Mouse (Mus musculus): ENCODE measurements around the gene Crybb1. TPM values are rescaled to one million over a fixed set of nuclear protein-coding genes. Genes with fewer than 3 reads are reported as not detected.

The Crybb1 gene
- polyA plus RNA-seq, 1 experiment from 2014 or later: not detected

GRCm38 (mm10) chr5:112291866-112292265 is 36.3 kb downstream of the Crybb1 start:
- no peak for TF ChIP-seq CTCF (IDR thresholded peaks at IDR 0.05)
- ChIA-PET POLR2A (interaction anchor here (1.3 to 1.5 kb wide), 2 partner anchors 12 to 14 kb away, joined by 3 to 6 read pairs; no protein-coding TSS in a partner anchor), CTCF (no interaction called here)
- DNase-seq (ENCODE audit: low read depth, low spot score) (no peak), ATAC-seq (peak; percentile 58)
- H3K27me3 ChIP-seq: no peaks in the 10 kb centered on the region
- in situ Hi-C loops (cut with MboI; ENCODE audit: low pct_unique_long_range_greater_than_20kb): loop anchor here (25.0 kb wide), 1 partner anchor 1595 kb away; no protein-coding TSS in a partner anchor

DNA sequence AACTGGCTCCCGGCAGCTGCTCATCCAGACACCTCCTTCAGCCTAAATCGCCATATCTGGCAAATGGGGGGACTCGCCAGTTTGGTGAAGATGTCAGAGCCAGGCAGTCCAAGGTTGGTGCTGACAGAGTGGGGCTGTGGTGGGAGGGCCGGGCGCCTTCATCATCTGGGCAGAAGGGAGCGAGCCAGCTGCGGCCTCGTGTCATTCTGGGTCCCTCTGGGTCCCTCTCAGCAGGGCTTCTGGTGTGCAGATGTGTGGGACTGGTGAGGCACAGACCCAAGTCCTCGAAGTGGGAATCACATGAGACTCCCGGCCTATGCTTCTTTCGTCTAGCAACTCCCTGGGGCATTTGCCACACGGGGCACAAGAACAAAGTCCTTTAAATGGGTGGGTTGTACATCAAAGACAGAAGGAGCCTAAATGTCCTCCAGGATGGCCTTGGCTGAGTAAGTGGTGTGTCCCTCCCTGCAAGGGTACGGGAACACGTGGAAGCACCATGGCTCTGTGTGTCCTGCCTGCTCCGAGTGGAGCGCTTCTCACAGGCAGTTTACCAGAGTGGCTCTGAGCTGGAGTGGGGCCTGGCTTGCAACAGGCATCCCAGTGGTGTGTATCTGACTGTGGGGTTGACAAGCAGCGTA is 36.8 kb downstream of the Crybb1 start:
- no peak for TF ChIP-seq CTCF (IDR thresholded peaks at IDR 0.05)
- DNase-seq (ENCODE audit: low read depth, low spot score): no peak
- ChIA-PET POLR2A (interaction anchor here (1.5 kb wide), 1 partner anchor 14 kb away, joined by 6 read pairs; no protein-coding TSS in a partner anchor), CTCF (no interaction called here)
- in situ Hi-C loops (cut with MboI; ENCODE audit: low pct_unique_long_range_greater_than_20kb): loop anchor here (25.0 kb wide), 1 partner anchor 1595 kb away; no protein-coding TSS in a partner anchor
- no peaks in the 10 kb centered on the region for H3K27me3 ChIP-seq
- ATAC-seq: no peak

- no peaks in the 10 kb centered on the region for H3K27me3 ChIP-seq
Measured at GRCm38 (mm10) chr5:112293800-112294199, 38.2 kb downstream of the Crybb1 start.

DNA sequence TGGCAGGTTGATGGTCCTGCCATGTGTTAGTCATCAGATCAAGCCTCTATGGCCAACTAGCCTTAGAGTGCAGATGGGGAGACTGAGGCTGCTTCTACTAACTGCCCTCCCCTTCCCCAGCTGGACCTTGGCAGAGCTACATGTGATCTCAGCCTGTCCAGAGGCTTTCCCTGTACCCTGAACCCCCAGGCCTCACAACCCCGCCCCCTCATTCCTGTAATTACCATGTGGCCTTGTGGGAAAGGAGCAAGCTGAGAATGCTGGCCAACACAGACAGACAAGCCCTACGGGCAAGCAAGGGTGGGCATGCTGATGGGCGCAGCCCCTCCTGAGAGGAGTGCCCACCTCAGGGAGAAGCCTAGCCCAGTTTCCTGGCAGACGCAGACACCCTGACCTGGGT is 39.1 kb downstream of the Crybb1 start:
- ChIA-PET CTCF (interaction anchor here (0.6 to 1.5 kb wide), 2 partner anchors 54 to 1436 kb away, joined by 3 to 4 read pairs; no protein-coding TSS in a partner anchor), POLR2A (interaction anchor here (1.0 kb wide), 1 partner anchor 10 kb away, joined by 3 read pairs; no protein-coding TSS in a partner anchor)
- no peak for DNase-seq (ENCODE audit: low read depth, low spot score)
- no peak for TF ChIP-seq CTCF (IDR thresholded peaks at IDR 0.05)
- ATAC-seq: no peak
- in situ Hi-C loops (cut with MboI; ENCODE audit: low pct_unique_long_range_greater_than_20kb): loop anchor here (25.0 kb wide), 1 partner anchor 1593 kb away; no protein-coding TSS in a partner anchor
- H3K27me3 ChIP-seq: no peaks in the 10 kb centered on the region

More at GRCm38 (mm10) chr5:112293800-112294199, 38.2 kb downstream of the Crybb1 start:
- no peak for DNase-seq (ENCODE audit: low read depth, low spot score)
- ATAC-seq: no peak
- ChIA-PET POLR2A (no interaction called here), CTCF (no interaction called here)
- no peak for TF ChIP-seq CTCF (IDR thresholded peaks at IDR 0.05)
- in situ Hi-C loops (cut with MboI; ENCODE audit: low pct_unique_long_range_greater_than_20kb): loop anchor here (25.0 kb wide), 1 partner anchor 1594 kb away; no protein-coding TSS in a partner anchor

- H3K27me3 ChIP-seq: no peaks in the 10 kb centered on the region
- TF ChIP-seq CTCF (IDR thresholded peaks at IDR 0.05): no peak
- in situ Hi-C loops (cut with MboI; ENCODE audit: low pct_unique_long_range_greater_than_20kb): loop anchor here (25.0 kb wide), 1 partner anchor 1592 kb away; no protein-coding TSS in a partner anchor
- DNase-seq (ENCODE audit: low read depth, low spot score): no peak
- ATAC-seq: peak; percentile 45
- POLR2A ChIA-PET: interaction anchor here (1.0 kb wide), 1 partner anchor 11 kb away, joined by 3 read pairs; no protein-coding TSS in a partner anchor
- CTCF ChIA-PET: interaction anchor here (1.5 kb wide), 1 partner anchor 54 kb away, joined by 4 read pairs; no protein-coding TSS in a partner anchor
Measured at GRCm38 (mm10) chr5:112295162-112295561, 39.5 kb downstream of the Crybb1 start.

DNA sequence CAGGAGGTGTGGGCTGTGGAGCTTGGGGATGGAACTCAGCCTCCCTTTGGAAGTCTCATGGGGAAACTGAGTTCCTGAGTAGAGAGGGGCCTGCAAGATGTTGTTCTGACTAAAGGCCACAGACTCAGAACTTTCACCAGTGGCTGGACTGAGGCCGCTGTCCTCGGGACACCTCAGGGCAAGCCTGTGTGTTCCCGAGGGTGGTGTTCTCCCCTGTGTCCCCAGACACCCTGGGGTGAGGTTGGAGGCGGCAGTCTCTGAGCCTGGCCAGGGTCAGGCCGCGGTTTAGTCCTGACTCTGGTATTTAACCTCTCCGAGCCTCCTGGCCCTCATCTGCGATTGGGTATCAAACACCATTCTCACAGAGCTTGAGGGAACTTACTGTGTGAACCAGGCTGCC is 39.9 kb downstream of the Crybb1 start:
- ChIA-PET CTCF (interaction anchor here (1.1 to 1.5 kb wide), 2 partner anchors 22 to 55 kb away, joined by 3 to 4 read pairs; no protein-coding TSS in a partner anchor), POLR2A (no interaction called here)
- DNase-seq (ENCODE audit: low read depth, low spot score) (no peak), ATAC-seq (no peak)
- in situ Hi-C loops (cut with MboI; ENCODE audit: low pct_unique_long_range_greater_than_20kb): loop anchor here (25.0 kb wide), 1 partner anchor 1592 kb away; no protein-coding TSS in a partner anchor
- no peaks in the 10 kb centered on the region for H3K27me3 ChIP-seq
- no peak for TF ChIP-seq CTCF (IDR thresholded peaks at IDR 0.05)

- DNase-seq (ENCODE audit: low read depth, low spot score) (no peak), ATAC-seq (no peak)
- POLR2A ChIA-PET: no interaction called here
- CTCF ChIA-PET: interaction anchor here (1.1 to 1.5 kb wide), 2 partner anchors 21 to 56 kb away, joined by 3 to 4 read pairs; no protein-coding TSS in a partner anchor
- in situ Hi-C loops (cut with MboI; ENCODE audit: low pct_unique_long_range_greater_than_20kb): loop anchor here (25.0 kb wide), 1 partner anchor 1591 kb away; no protein-coding TSS in a partner anchor
- H3K27me3 ChIP-seq: no peaks in the 10 kb centered on the region
- TF ChIP-seq CTCF (IDR thresholded peaks at IDR 0.05): no peak
Measured at GRCm38 (mm10) chr5:112296404-112297181, 41.0 kb downstream of the Crybb1 start.

- no peak for DNase-seq (ENCODE audit: low read depth, low spot score)
- CTCF ChIA-PET: no interaction called here
- POLR2A ChIA-PET: interaction anchor here (0.6 kb wide), 1 partner anchor 18 kb away, joined by 3 read pairs; no protein-coding TSS in a partner anchor
- in situ Hi-C loops (cut with MboI; ENCODE audit: low pct_unique_long_range_greater_than_20kb): loop anchor here (25.0 kb wide), 1 partner anchor 1590 kb away; no protein-coding TSS in a partner anchor
- no peaks in the 10 kb centered on the region for H3K27me3 ChIP-seq
- ATAC-seq: no peak
- TF ChIP-seq CTCF (IDR thresholded peaks at IDR 0.05): no peak
Measured at GRCm38 (mm10) chr5:112297257-112297656, 41.6 kb downstream of the Crybb1 start.

DNA sequence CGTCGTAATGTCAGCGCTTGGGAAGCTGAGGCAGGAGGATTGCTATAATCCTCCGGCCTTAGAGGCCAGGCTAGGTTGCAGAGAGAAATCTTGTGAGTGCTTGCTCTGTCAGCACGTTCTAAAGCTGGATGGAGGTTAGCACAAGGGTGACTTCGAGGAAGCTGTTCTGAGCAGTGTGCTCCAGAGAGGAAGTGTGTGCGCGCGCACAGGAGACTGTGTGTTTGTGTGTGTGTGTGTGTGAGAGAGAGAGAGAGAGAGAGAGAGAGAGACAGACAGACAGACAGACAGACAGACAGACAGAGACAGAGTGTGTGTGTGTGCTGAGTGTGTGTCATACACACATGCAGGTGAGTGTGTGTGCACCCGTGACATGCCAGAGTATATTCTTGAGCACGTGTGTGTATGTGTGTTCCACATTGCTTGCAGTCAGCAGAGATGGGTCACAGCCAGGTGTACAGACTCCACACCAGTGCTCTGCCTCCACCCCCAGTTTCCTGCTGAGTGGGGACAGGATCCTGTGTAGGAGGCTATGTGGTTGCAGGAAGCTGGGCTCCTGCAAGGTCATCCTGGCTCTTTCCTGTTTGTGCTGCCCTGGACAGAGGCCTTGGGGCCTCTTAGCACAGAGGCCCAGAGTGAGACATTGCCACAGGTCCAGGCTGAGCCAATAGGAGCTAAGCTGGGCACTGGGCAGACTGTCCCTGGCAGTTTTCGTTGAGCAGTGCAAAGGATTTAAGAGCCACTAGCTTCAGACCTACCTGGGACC is 42.8 kb downstream of the Crybb1 start:
- CTCF ChIA-PET: interaction anchor here (1.2 kb wide), 1 partner anchor 37 kb away, joined by 3 read pairs; no protein-coding TSS in a partner anchor
- in situ Hi-C loops (cut with MboI; ENCODE audit: low pct_unique_long_range_greater_than_20kb): loop anchor here (25.0 kb wide), 1 partner anchor 1589 kb away; no protein-coding TSS in a partner anchor
- POLR2A ChIA-PET: interaction anchor here (0.6 kb wide), 1 partner anchor 238 kb away, joined by 3 read pairs; no protein-coding TSS in a partner anchor
- DNase-seq (ENCODE audit: low read depth, low spot score) (no peak), ATAC-seq (no peak)
- no peak for TF ChIP-seq CTCF (IDR thresholded peaks at IDR 0.05)
- H3K27me3 ChIP-seq: no peaks in the 10 kb centered on the region

Measured in Patski (cell line).